Mouse (Mus musculus) left cerebral cortex, adult 8-10 months (tissue): ENCODE results near the gene Myct1. TPM values are rescaled to one million over a fixed set of nuclear protein-coding genes. Genes with fewer than 3 reads are reported as not detected.

ENCODE experiments used
- DNase-seq, 2 experiments: peaks; one replicate each; pipeline ENCODE4 v3.0.0; 2022; ENCODE audit warnings: low spot score in 2 of 2
- total RNA-seq, 4 experiments: library from RNA; stranded (reverse); gene quantifications; 2 replicates each; pipeline ENCODE4 v1.2.4; 2022

Myct1 gene
- total RNA-seq, 4 experiments from 2014 or later, result 0.28 to 0.53 (median 0.38) TPM

GRCm38 (mm10) chr10:5615186-5616040 is 21.8 kb downstream of the Myct1 start:
- DNase-seq, result no peak

- no peak for DNase-seq
Measured at GRCm38 (mm10) chr10:5626268-5626667, 32.7 kb downstream of the Myct1 start.

GRCm38 (mm10) chr10:5633672-5634200 is 40.2 kb downstream of the Myct1 start:
- no peak for DNase-seq

GRCm38 (mm10) chr10:5634336-5634735 is 40.8 kb downstream of the Myct1 start:
- DNase-seq, result no peak

- no peak for DNase-seq
Measured at GRCm38 (mm10) chr10:5637322-5637721, 43.7 kb downstream of the Myct1 start.

GRCm38 (mm10) chr10:5639112-5639511 is 45.5 kb downstream of the Myct1 start, which contains the start of gene Vip:
Gene Vip (plus strand): TSS chr10:5639218.
- DNase-seq, result no peak

Other genes starting within 250 kb of the Myct1 start
- gene Syne1, start 42.3 kb upstream of the Myct1 start, total RNA-seq, result 100 to 1,000 TPM; 289 to 355 (median 322) TPM
- gene Vip, start 45.4 kb downstream of the Myct1 start, total RNA-seq, result 10 to 100 TPM; 39.0 to 46.4 (median 41.9) TPM
- gene Fbxo5, start 211.8 kb downstream of the Myct1 start, total RNA-seq, result 1 to 10 TPM; 1.1 to 2.3 (median 1.4) TPM
- 10 to 100 TPM in 1 of 4 experiments, 1 to 10 TPM in 3; 8.8 to 10.3 (median 9.5) TPM for gene Mtrf1l, start 230.1 kb downstream of the Myct1 start, total RNA-seq